Mouse (Mus musculus) bone marrow, adult 2 months (tissue): ENCODE data around the gene Pdcd11. TPM values are rescaled to one million over a fixed set of nuclear protein-coding genes. Genes with fewer than 3 reads are reported as not detected.

Experiments used
- H3K27ac ChIP-seq: fragments of 200-500 bp; 2 replicates; pipeline ENCODE4 v1.5.1; 2012; ENCODE audit warnings: low read depth, mild to moderate bottlenecking, control low read depth, inconsistent platforms, low read length; ENCODE audit not compliant: control insufficient read depth, poor library complexity, insufficient read depth
- H3K4me1 ChIP-seq: fragments of 200-500 bp; 2 replicates; pipeline ENCODE4 v1.6.1; 2011; ENCODE audit warnings: low read length; ENCODE audit not compliant: control insufficient read depth, insufficient read depth
- H3K4me3 ChIP-seq: fragments of 200-500 bp; replicated peaks from 2 replicates; pipeline ENCODE3; 2011; ENCODE audit warnings: mild to moderate bottlenecking, low read depth, low read length, control low read depth; ENCODE audit not compliant: control insufficient read depth
- CTCF ChIP-seq: fragments of 200-500 bp; IDR thresholded peaks from 2 replicates; pipeline ENCODE4 v1.5.1; 2011; ENCODE audit warnings: low read length, control low read depth; ENCODE audit not compliant: control insufficient read depth, insufficient read depth
- POLR2A ChIP-seq: fragments of 200-500 bp; IDR thresholded peaks from 2 replicates; pipeline ENCODE4 v1.6.1; 2011; ENCODE audit warnings: low read depth, mild to moderate bottlenecking, control low read depth, low read length, borderline replicate concordance; ENCODE audit not compliant: control insufficient read depth
- WGBS: fragments of 180-500 bp; shearing (Covaris S2); methylation state at CpG from one replicate; pipeline ENCODE4 v1.1.7; 2018; 5-methylcytosine and 5-hydroxymethylcytosine counted together
- polyA plus RNA-seq: library from polyadenylated mRNA; stranded (reverse); fragments of >200 nt; gene quantifications from 2 replicates; pipeline ENCODE4 v1.2.4, GENCODE M21; 2011; ENCODE audit warnings: low replicate concordance; ENCODE audit not compliant: missing spikeins, insufficient read depth, insufficient read length

The Pdcd11 gene
- polyA plus RNA-seq, 1 experiment = 17.6 TPM

GRCm38 (mm10) chr19:47053471-47053870 lies 37.1 kb upstream of the Pdcd11 start:
- WGBS = 58% methylated on average over 4 of the region's 4 CpGs
- Histone ChIP-seq H3K4me3 (no peak overlapping the region), H3K4me1 (no peaks in the 10 kb centered on the region; the same call in 1 of the 2 replicates), H3K27ac (no peak overlapping the region)
- TF ChIP-seq POLR2A = no peak
- TF ChIP-seq CTCF = no peak

- Histone ChIP-seq H3K27ac (no peak overlapping the region), H3K4me3 (no peak overlapping the region), H3K4me1 (no peaks in the 10 kb centered on the region)
- 55% methylated on average over 1 of the region's 1 CpGs for WGBS
- TF ChIP-seq CTCF (no peak), POLR2A (no peak)
These were observed 32.9 kb upstream of the Pdcd11 start for GRCm38 (mm10) chr19:47057684-47058083.

- H3K4me1 ChIP-seq = no peaks in the 10 kb centered on the region
- 87% methylated on average over 3 of the region's 3 CpGs for WGBS
- H3K27ac ChIP-seq = no peak overlapping the region
- TF ChIP-seq CTCF (no peak), POLR2A (no peak)
- no peak overlapping the region for H3K4me3 ChIP-seq
These were observed 24.7 kb upstream of the Pdcd11 start for GRCm38 (mm10) chr19:47065860-47066259.

- 8% methylated on average over 49 of the region's 49 CpGs for WGBS
- Histone ChIP-seq H3K4me1 (no peaks in the 10 kb centered on the region), H3K4me3 (peak within 1 kb of the TSS; percentile 80), H3K27ac (peak within 1 kb of the TSS; percentile 97)
- TF ChIP-seq CTCF (no peak), POLR2A (peak; percentile 99)
These were observed 23.3 kb upstream of the Pdcd11 start, which contains the start of gene Taf5 for GRCm38 (mm10) chr19:47067096-47067882. Gene Taf5 (plus strand): TSS chr19:47067746.

GRCm38 (mm10) chr19:47067924-47068611 lies 22.5 kb upstream of the Pdcd11 start:
- Histone ChIP-seq H3K27ac (peak overlapping the region; percentile 97), H3K4me1 (no peaks in the 10 kb centered on the region), H3K4me3 (peak overlapping the region; percentile 80)
- TF ChIP-seq POLR2A = peak; percentile 76; the same call in 1 of the 2 replicates
- no peak for TF ChIP-seq CTCF
- under 1% methylated on average over 72 of the region's 72 CpGs for WGBS

GRCm38 (mm10) chr19:47088226-47088625 lies 2.3 kb upstream of the Pdcd11 start:
- peaks cover 1% of the 10 kb centered on the region; the same call in 1 of the 2 replicates for H3K4me1 ChIP-seq
- 83% methylated on average over 3 of the region's 3 CpGs for WGBS

GRCm38 (mm10) chr19:47089718-47090525 lies 646 bp upstream of the Pdcd11 start:
- TF ChIP-seq POLR2A (no peak), CTCF (no peak)
- under 1% methylated on average over 36 of the region's 36 CpGs for WGBS
- Histone ChIP-seq H3K4me3 (peak overlapping the region; percentile 77), H3K27ac (peak overlapping the region; percentile 38), H3K4me1 (peaks cover 1% of the 10 kb centered on the region; the same call in 1 of the 2 replicates)

More at GRCm38 (mm10) chr19:47088226-47088625, 2.3 kb upstream of the Pdcd11 start:
- no peak overlapping the region for H3K27ac ChIP-seq
- no peak overlapping the region for H3K4me3 ChIP-seq
- TF ChIP-seq CTCF = no peak

GRCm38 (mm10) chr19:47101080-47101479 lies 10.5 kb downstream of the Pdcd11 start:
- TF ChIP-seq CTCF (no peak), POLR2A (no peak)
- WGBS = 78% methylated on average over 5 of the region's 5 CpGs
- H3K4me3 ChIP-seq = no peak overlapping the region
- no peaks in the 10 kb centered on the region for H3K4me1 ChIP-seq
- H3K27ac ChIP-seq = no peak overlapping the region
